Mouse (Mus musculus): Measurements from ENCODE around the gene Gde1. TPM values are rescaled to one million over a fixed set of nuclear protein-coding genes. Genes with fewer than 3 reads are reported as not detected.
A peak's percentile ranks its signal among the peaks of the same experiment; 100 is the strongest.

Gde1 gene
- polyA plus RNA-seq (2012; rRNA removed), result 345 and 354 TPM in 2 replicates

- peak; percentile 94 to 95 for DNase-seq
- Histone ChIP-seq H3K4me1 (ENCODE audit: control insufficient read depth, insufficient read depth, low read length) (peaks cover 5% of the 10 kb centered on the region; the same call in 1 of the 2 replicates), H3K4me3 (replicated peaks; ENCODE audit: insufficient read depth, low read depth, low read length) (peak within 1 kb of the TSS; percentile 63), H3K27me3 (ENCODE audit: control insufficient read depth, insufficient read depth, low read length) (no peaks in the 10 kb centered on the region), H3K27ac (ENCODE audit: insufficient read depth, low read length) (peak within 1 kb of the TSS; percentile 89)
- TF ChIP-seq POLR2A (IDR thresholded peaks at IDR 0.05; ENCODE audit: borderline replicate concordance, insufficient read depth, low read length) (peak; percentile 69; the same call in 1 of the 2 replicates), CTCF (IDR thresholded peaks at IDR 0.05; ENCODE audit: borderline replicate concordance, insufficient read depth, low read depth, low read length) (no peak)
- under 1% methylated on average over 66 of the region's 66 CpGs for WGBS
Measured at GRCm38 (mm10) chr7:118705101-118705961, at the start of gene Gde1. Gde1 (minus strand) TSS chr7:118705778.

- no peak overlapping the region for H3K27ac ChIP-seq (ENCODE audit: insufficient read depth, low read length)
- H3K4me1 ChIP-seq (ENCODE audit: control insufficient read depth, insufficient read depth, low read length), result no peaks in the 10 kb centered on the region; the same call in 1 of the 2 replicates
- no peak for DNase-seq
- TF ChIP-seq POLR2A (IDR thresholded peaks at IDR 0.05; ENCODE audit: borderline replicate concordance, insufficient read depth, low read length) (no peak), CTCF (IDR thresholded peaks at IDR 0.05; ENCODE audit: borderline replicate concordance, insufficient read depth, low read depth, low read length) (no peak)
- no peak overlapping the region for H3K4me3 ChIP-seq (replicated peaks; ENCODE audit: insufficient read depth, low read depth, low read length)
- 87% methylated on average over 7 of the region's 7 CpGs for WGBS
- H3K27me3 ChIP-seq (ENCODE audit: control insufficient read depth, insufficient read depth, low read length), result no peaks in the 10 kb centered on the region
Measured at GRCm38 (mm10) chr7:118751625-118752024, 46.0 kb upstream of the Gde1 start.

DNA sequence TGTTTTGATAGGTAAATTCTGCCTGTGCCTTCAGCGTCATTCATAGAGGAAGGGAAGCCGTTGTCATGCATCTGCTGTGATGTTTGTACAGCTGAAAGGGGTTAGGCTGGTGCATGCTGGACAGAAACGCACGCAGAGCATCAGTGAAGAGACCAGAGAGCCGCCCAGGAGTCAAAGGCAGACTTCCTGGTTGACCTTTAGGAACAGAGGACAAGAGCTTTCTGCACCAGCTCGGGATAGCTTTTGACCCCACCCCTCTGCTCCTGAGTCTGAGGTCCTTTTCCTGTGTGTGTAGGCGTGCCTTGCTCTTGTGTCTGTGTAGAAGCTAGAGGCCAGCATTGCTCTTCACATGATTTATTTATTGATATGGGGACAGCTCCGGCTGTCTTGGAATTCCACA, 44.1 kb upstream of the Gde1 start:
- no peak overlapping the region for H3K4me3 ChIP-seq (replicated peaks; ENCODE audit: insufficient read depth, low read depth, low read length)
- TF ChIP-seq POLR2A (IDR thresholded peaks at IDR 0.05; ENCODE audit: borderline replicate concordance, insufficient read depth, low read length) (no peak), CTCF (IDR thresholded peaks at IDR 0.05; ENCODE audit: borderline replicate concordance, insufficient read depth, low read depth, low read length) (no peak)
- H3K27ac ChIP-seq (ENCODE audit: insufficient read depth, low read length), result no peak overlapping the region
- H3K27me3 ChIP-seq (ENCODE audit: control insufficient read depth, insufficient read depth, low read length), result no peaks in the 10 kb centered on the region
- no peaks in the 10 kb centered on the region; the same call in 1 of the 2 replicates for H3K4me1 ChIP-seq (ENCODE audit: control insufficient read depth, insufficient read depth, low read length)
- WGBS, result 92% methylated on average over 8 of the region's 8 CpGs
- DNase-seq, result no peak

- DNase-seq, result no peak
- 0 out of 2 replicates have a peak overlapping the region, but pooled peaks have one; percentile 27 for H3K27ac ChIP-seq (ENCODE audit: insufficient read depth, low read length)
Measured at GRCm38 (mm10) chr7:118747891-118748672, 42.5 kb upstream of the Gde1 start.

GRCm38 (mm10) chr7:118744766-118745165, 39.2 kb upstream of the Gde1 start:
- no peaks in the 10 kb centered on the region for H3K27me3 ChIP-seq (ENCODE audit: control insufficient read depth, insufficient read depth, low read length)
- TF ChIP-seq CTCF (IDR thresholded peaks at IDR 0.05; ENCODE audit: borderline replicate concordance, insufficient read depth, low read depth, low read length) (no peak), POLR2A (IDR thresholded peaks at IDR 0.05; ENCODE audit: borderline replicate concordance, insufficient read depth, low read length) (no peak)
- H3K4me1 ChIP-seq (ENCODE audit: control insufficient read depth, insufficient read depth, low read length), result peaks cover 9% of the 10 kb centered on the region; the same call in 1 of the 2 replicates
- no peak overlapping the region for H3K27ac ChIP-seq (ENCODE audit: insufficient read depth, low read length)
- WGBS, result 95% methylated on average over 5 of the region's 5 CpGs
- no peak overlapping the region for H3K4me3 ChIP-seq (replicated peaks; ENCODE audit: insufficient read depth, low read depth, low read length)
- no peak for DNase-seq

More at GRCm38 (mm10) chr7:118747891-118748672, 42.5 kb upstream of the Gde1 start:
- Histone ChIP-seq H3K4me1 (ENCODE audit: control insufficient read depth, insufficient read depth, low read length) (no peaks in the 10 kb centered on the region; the same call in 1 of the 2 replicates), H3K4me3 (replicated peaks; ENCODE audit: insufficient read depth, low read depth, low read length) (no peak overlapping the region), H3K27me3 (ENCODE audit: control insufficient read depth, insufficient read depth, low read length) (no peaks in the 10 kb centered on the region)
- TF ChIP-seq POLR2A (IDR thresholded peaks at IDR 0.05; ENCODE audit: borderline replicate concordance, insufficient read depth, low read length) (no peak), CTCF (IDR thresholded peaks at IDR 0.05; ENCODE audit: borderline replicate concordance, insufficient read depth, low read depth, low read length) (no peak)
- 77% methylated on average over 12 of the region's 12 CpGs for WGBS

DNA sequence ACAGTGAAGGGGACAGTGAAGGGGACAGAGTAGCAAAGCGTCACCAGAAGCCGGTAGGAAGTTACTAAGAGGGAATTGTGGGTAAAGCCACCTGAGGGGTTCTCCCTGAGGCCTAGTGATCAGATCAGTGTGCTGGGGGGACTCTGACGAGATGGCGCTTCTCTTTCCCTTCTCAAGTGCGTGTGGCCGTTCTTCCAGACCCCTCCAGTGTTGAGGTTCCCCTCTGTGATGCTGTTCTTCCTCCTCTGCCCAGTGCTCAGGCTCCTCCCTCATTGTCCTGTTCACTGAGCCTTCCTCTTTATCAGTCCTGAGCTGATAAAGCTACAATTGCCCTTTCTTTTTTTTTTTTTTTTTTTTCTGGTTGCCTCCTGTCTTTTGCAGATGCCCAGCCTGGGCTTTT, 36.7 kb upstream of the Gde1 start:
- WGBS, result 83% methylated on average over 6 of the region's 6 CpGs

DNA sequence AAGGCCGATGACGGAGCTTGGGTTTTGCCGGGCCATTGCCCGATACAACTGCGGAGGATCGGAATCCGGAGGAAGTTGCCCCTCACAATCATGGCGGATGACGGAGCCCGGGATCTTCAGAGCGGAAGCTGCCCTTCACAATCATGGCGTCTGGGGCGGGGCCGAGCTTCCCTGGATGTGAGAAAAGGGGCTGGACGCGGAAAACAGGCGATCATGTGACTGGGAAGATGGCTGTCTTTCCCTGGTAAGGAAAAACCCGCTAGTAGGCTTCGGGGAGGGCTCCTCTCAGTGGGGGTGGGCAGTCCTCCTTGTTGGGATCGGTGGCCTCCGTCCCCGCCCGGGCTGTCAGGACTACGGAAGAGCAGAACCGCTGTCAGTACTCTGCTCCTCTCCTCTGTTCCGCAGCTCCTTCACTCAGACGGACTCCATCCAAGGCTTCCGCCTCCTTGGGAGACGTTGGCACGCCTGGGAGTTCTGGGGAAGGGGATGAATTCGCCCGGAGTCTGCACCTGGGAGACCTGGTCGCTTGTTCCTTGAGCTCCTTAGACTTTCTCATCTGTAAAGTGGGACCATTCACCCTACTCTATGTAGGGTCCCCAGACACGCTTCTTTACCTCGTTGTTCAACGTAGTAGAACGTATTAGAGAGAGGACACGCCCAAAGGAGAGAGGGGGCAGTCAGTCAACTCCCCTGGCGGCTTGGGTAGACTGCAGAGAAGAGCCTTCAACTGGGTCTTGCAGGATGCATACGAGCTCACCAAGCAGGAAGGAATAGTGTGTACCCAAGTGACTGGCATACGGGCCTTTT, 35.2 kb upstream of the Gde1 start:
- H3K27me3 ChIP-seq (ENCODE audit: control insufficient read depth, insufficient read depth, low read length), result no peaks in the 10 kb centered on the region

More for the DNA sequence above, 36.7 kb upstream of the Gde1 start:
- Histone ChIP-seq H3K27ac (ENCODE audit: insufficient read depth, low read length) (no peak overlapping the region), H3K4me3 (replicated peaks; ENCODE audit: insufficient read depth, low read depth, low read length) (no peak overlapping the region), H3K27me3 (ENCODE audit: control insufficient read depth, insufficient read depth, low read length) (no peaks in the 10 kb centered on the region), H3K4me1 (ENCODE audit: control insufficient read depth, insufficient read depth, low read length) (peaks cover 9% of the 10 kb centered on the region; the same call in 1 of the 2 replicates)
- no peak for DNase-seq
- no peak for TF ChIP-seq POLR2A (IDR thresholded peaks at IDR 0.05; ENCODE audit: borderline replicate concordance, insufficient read depth, low read length)
- no peak for TF ChIP-seq CTCF (IDR thresholded peaks at IDR 0.05; ENCODE audit: borderline replicate concordance, insufficient read depth, low read depth, low read length)

More for the DNA sequence above, 35.2 kb upstream of the Gde1 start:
- H3K4me3 ChIP-seq (replicated peaks; ENCODE audit: insufficient read depth, low read depth, low read length), result peak overlapping the region; percentile 96
- DNase-seq, result peak; percentile 96
- peaks cover 9% of the 10 kb centered on the region; the same call in 1 of the 2 replicates for H3K4me1 ChIP-seq (ENCODE audit: control insufficient read depth, insufficient read depth, low read length)
- peak overlapping the region; percentile 92 for H3K27ac ChIP-seq (ENCODE audit: insufficient read depth, low read length)
- TF ChIP-seq POLR2A (IDR thresholded peaks at IDR 0.05; ENCODE audit: borderline replicate concordance, insufficient read depth, low read length), result peak; percentile 84; the same call in 1 of the 2 replicates
- TF ChIP-seq CTCF (IDR thresholded peaks at IDR 0.05; ENCODE audit: borderline replicate concordance, insufficient read depth, low read depth, low read length), result no peak
- 2% methylated on average over 41 of the region's 41 CpGs for WGBS

Measured in cerebellum, adult 2 months (tissue).